Mouse (Mus musculus): ENCODE measurements around the gene Gm7029. TPM values are rescaled to one million over a fixed set of nuclear protein-coding genes. Genes with fewer than 3 reads are reported as not detected.

The Gm7029 gene
- total and polyA plus RNA-seq, 2 experiments from 2014 or later = not detected

DNA sequence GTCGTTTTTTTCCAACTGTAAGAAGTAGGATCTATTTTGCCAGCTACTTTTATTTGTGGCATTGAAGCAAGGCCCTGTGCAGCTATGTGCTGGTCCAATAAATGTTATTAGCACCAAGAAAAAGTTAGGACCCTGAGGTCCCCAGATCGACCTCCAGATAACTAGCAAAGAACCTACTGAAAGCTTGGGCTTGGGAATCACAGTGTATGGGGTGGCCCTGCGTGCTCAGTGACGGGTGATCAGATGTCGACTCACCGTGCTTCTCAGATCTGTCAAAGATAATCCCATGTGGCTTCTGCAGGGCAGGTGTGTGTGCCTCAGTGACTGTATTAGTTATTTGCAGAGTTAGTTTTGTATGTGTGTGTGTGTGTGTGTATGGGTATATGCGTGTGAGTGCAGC lies 47.7 kb downstream of the Gm7029 start:
- Histone ChIP-seq H3K4me3 (ENCODE audit: low read length) (no peak overlapping the region), H3K4me2 (ENCODE audit: low read depth, low read length) (no peak overlapping the region), H3K36me3 (ENCODE audit: insufficient read depth, low read length) (no peaks in the 10 kb centered on the region), H3K27ac (no peak overlapping the region), H3K9me3 (ENCODE audit: low read length) (no peaks in the 10 kb centered on the region), H3K27me3 (ENCODE audit: insufficient read depth, low read length) (no peaks in the 10 kb centered on the region), H3K4me1 (ENCODE audit: insufficient read depth, low read length) (0 out of 2 replicates have a peak, but pooled peaks cover 5% of the 10 kb centered on the region), H3K9ac (replicated peaks; ENCODE audit: low read length) (no peak overlapping the region)
- ATAC-seq (no peak), DNase-seq (ENCODE audit: low spot score) (no peak)
- TF ChIP-seq CTCF (IDR thresholded peaks at IDR 0.05; ENCODE audit: low read depth) = no peak
- 86% methylated on average over 7 of the region's 7 CpGs for WGBS

Small RNA genes within 50 kb of the gene (microRNA-seq; reads per million reads assigned to microRNA genes)
- 0 reads per million in 2 experiments for gene Gm27740

Other genes starting within 250 kb of the Gm7029 start
- 49.0 and 65.1 TPM in 2 replicates for gene Zfp414, start 244.7 kb upstream of the Gm7029 start, total RNA-seq (2014; rRNA removed)
- gene Zfp414, start 244.7 kb upstream of the Gm7029 start, polyA plus RNA-seq (2015; fragmentation: Nextera tagmentation; extraction: Ambion mirVana) = 70.9 and 73.8 TPM in 2 replicates
- gene Pram1, start 235.8 kb upstream of the Gm7029 start, total RNA-seq (2014; rRNA removed) = not detected in 2 replicates
- 0.30 TPM in 2 replicates for gene Pram1, start 235.8 kb upstream of the Gm7029 start, polyA plus RNA-seq (2015; fragmentation: Nextera tagmentation; extraction: Ambion mirVana)
- gene Hnrnpm, start 187.0 kb upstream of the Gm7029 start, total RNA-seq (2014; rRNA removed) = 49.2 and 55.7 TPM in 2 replicates
- 124 and 133 TPM in 2 replicates for gene Hnrnpm, start 187.0 kb upstream of the Gm7029 start, polyA plus RNA-seq (2015; fragmentation: Nextera tagmentation; extraction: Ambion mirVana)
- gene March2, start 155.2 kb upstream of the Gm7029 start, total RNA-seq (2014; rRNA removed) = 118 and 137 TPM in 2 replicates
- 73.8 and 77.1 TPM in 2 replicates for gene March2, start 155.2 kb upstream of the Gm7029 start, polyA plus RNA-seq (2015; fragmentation: Nextera tagmentation; extraction: Ambion mirVana)
- gene Rab11b, start 113.3 kb upstream of the Gm7029 start, total RNA-seq (2014; rRNA removed) = 123 and 163 TPM in 2 replicates
- gene Rab11b, start 113.3 kb upstream of the Gm7029 start, polyA plus RNA-seq (2015; fragmentation: Nextera tagmentation; extraction: Ambion mirVana) = 546 and 583 TPM in 2 replicates
- 24.0 and 24.7 TPM in 2 replicates for gene Angptl4, start 92.0 kb upstream of the Gm7029 start, total RNA-seq (2014; rRNA removed)
- gene Angptl4, start 92.0 kb upstream of the Gm7029 start, polyA plus RNA-seq (2015; fragmentation: Nextera tagmentation; extraction: Ambion mirVana) = 31.9 and 37.5 TPM in 2 replicates
- gene Kank3, start 63.3 kb upstream of the Gm7029 start, total RNA-seq (2014; rRNA removed) = 33.5 and 57.2 TPM in 2 replicates
- gene Kank3, start 63.3 kb upstream of the Gm7029 start, polyA plus RNA-seq (2015; fragmentation: Nextera tagmentation; extraction: Ambion mirVana) = 44.1 and 47.9 TPM in 2 replicates
- 117 and 293 TPM in 2 replicates for gene Rps28, start 49.3 kb upstream of the Gm7029 start, total RNA-seq (2014; rRNA removed)
- 609 and 617 TPM in 2 replicates for gene Rps28, start 49.3 kb upstream of the Gm7029 start, polyA plus RNA-seq (2015; fragmentation: Nextera tagmentation; extraction: Ambion mirVana)
- gene Ndufa7, start 49.3 kb upstream of the Gm7029 start, total RNA-seq (2014; rRNA removed) = 289 and 356 TPM in 2 replicates
- 562 and 577 TPM in 2 replicates for gene Ndufa7, start 49.3 kb upstream of the Gm7029 start, polyA plus RNA-seq (2015; fragmentation: Nextera tagmentation; extraction: Ambion mirVana)
- 25.1 and 26.0 TPM in 2 replicates for gene Cd320, start 30.7 kb upstream of the Gm7029 start, total RNA-seq (2014; rRNA removed)
- 55.7 and 58.6 TPM in 2 replicates for gene Cd320, start 30.7 kb upstream of the Gm7029 start, polyA plus RNA-seq (2015; fragmentation: Nextera tagmentation; extraction: Ambion mirVana)
- gene Kifc1, start 16.8 kb downstream of the Gm7029 start, total RNA-seq (2014; rRNA removed) = 5.8 and 9.9 TPM in 2 replicates
- gene Kifc1, start 16.8 kb downstream of the Gm7029 start, polyA plus RNA-seq (2015; fragmentation: Nextera tagmentation; extraction: Ambion mirVana) = 2.0 and 3.2 TPM in 2 replicates
- 1.3 TPM in 1 of 2 replicates, not detected in the other for gene Platr17, start 31.3 kb downstream of the Gm7029 start, total RNA-seq (2014; rRNA removed)
- gene Platr17, start 31.3 kb downstream of the Gm7029 start, polyA plus RNA-seq (2015; fragmentation: Nextera tagmentation; extraction: Ambion mirVana) = 0.88 and 1.2 TPM in 2 replicates
- gene Daxx, start 35.6 kb downstream of the Gm7029 start, total RNA-seq (2014; rRNA removed) = 52.1 and 58.4 TPM in 2 replicates
- 39.0 and 41.9 TPM in 2 replicates for gene Daxx, start 35.6 kb downstream of the Gm7029 start, polyA plus RNA-seq (2015; fragmentation: Nextera tagmentation; extraction: Ambion mirVana)
- 41.5 and 61.8 TPM in 2 replicates for gene Tapbp, start 42.1 kb downstream of the Gm7029 start, total RNA-seq (2014; rRNA removed)
- gene Tapbp, start 42.1 kb downstream of the Gm7029 start, polyA plus RNA-seq (2015; fragmentation: Nextera tagmentation; extraction: Ambion mirVana) = 39.1 and 40.2 TPM in 2 replicates
- gene Zbtb22, start 42.1 kb downstream of the Gm7029 start, total RNA-seq (2014; rRNA removed) = 58.5 TPM in 2 replicates
- 20.8 and 23.0 TPM in 2 replicates for gene Zbtb22, start 42.1 kb downstream of the Gm7029 start, polyA plus RNA-seq (2015; fragmentation: Nextera tagmentation; extraction: Ambion mirVana)
- 91.4 and 116 TPM in 2 replicates for gene Rgl2, start 55.7 kb downstream of the Gm7029 start, total RNA-seq (2014; rRNA removed)
- gene Rgl2, start 55.7 kb downstream of the Gm7029 start, polyA plus RNA-seq (2015; fragmentation: Nextera tagmentation; extraction: Ambion mirVana) = 36.1 and 36.8 TPM in 2 replicates
- gene Pfdn6, start 66.5 kb downstream of the Gm7029 start, total RNA-seq (2014; rRNA removed) = 25.2 and 43.1 TPM in 2 replicates
- gene Pfdn6, start 66.5 kb downstream of the Gm7029 start, polyA plus RNA-seq (2015; fragmentation: Nextera tagmentation; extraction: Ambion mirVana) = 168 and 195 TPM in 2 replicates
- 16.6 and 16.8 TPM in 2 replicates for gene Wdr46, start 66.8 kb downstream of the Gm7029 start, total RNA-seq (2014; rRNA removed)
- gene Wdr46, start 66.8 kb downstream of the Gm7029 start, polyA plus RNA-seq (2015; fragmentation: Nextera tagmentation; extraction: Ambion mirVana) = 16.7 and 17.9 TPM in 2 replicates
- gene B3galt4, start 77.7 kb downstream of the Gm7029 start, total RNA-seq (2014; rRNA removed) = 8.9 and 12.3 TPM in 2 replicates
- gene B3galt4, start 77.7 kb downstream of the Gm7029 start, polyA plus RNA-seq (2015; fragmentation: Nextera tagmentation; extraction: Ambion mirVana) = 10.7 and 11.6 TPM in 2 replicates
- gene Vps52, start 82.0 kb downstream of the Gm7029 start, total RNA-seq (2014; rRNA removed) = 55.6 and 57.4 TPM in 2 replicates
- 62.1 and 63.2 TPM in 2 replicates for gene Vps52, start 82.0 kb downstream of the Gm7029 start, polyA plus RNA-seq (2015; fragmentation: Nextera tagmentation; extraction: Ambion mirVana)
- 1,180 and 1,309 TPM in 2 replicates for gene Rps18, start 82.2 kb downstream of the Gm7029 start, total RNA-seq (2014; rRNA removed)
- 904 and 918 TPM in 2 replicates for gene Rps18, start 82.2 kb downstream of the Gm7029 start, polyA plus RNA-seq (2015; fragmentation: Nextera tagmentation; extraction: Ambion mirVana)
- gene H2-K1, start 126.5 kb downstream of the Gm7029 start, total RNA-seq (2014; rRNA removed) = 21.6 and 33.2 TPM in 2 replicates
- gene H2-K1, start 126.5 kb downstream of the Gm7029 start, polyA plus RNA-seq (2015; fragmentation: Nextera tagmentation; extraction: Ambion mirVana) = 23.9 and 26.2 TPM in 2 replicates
- gene Ring1, start 150.8 kb downstream of the Gm7029 start, total RNA-seq (2014; rRNA removed) = 19.1 and 22.1 TPM in 2 replicates
- 19.2 and 20.0 TPM in 2 replicates for gene Ring1, start 150.8 kb downstream of the Gm7029 start, polyA plus RNA-seq (2015; fragmentation: Nextera tagmentation; extraction: Ambion mirVana)
- gene H2-Ke6, start 154.2 kb downstream of the Gm7029 start, total RNA-seq (2014; rRNA removed) = 78.3 and 87.4 TPM in 2 replicates
- 74.9 and 78.9 TPM in 2 replicates for gene H2-Ke6, start 154.2 kb downstream of the Gm7029 start, polyA plus RNA-seq (2015; fragmentation: Nextera tagmentation; extraction: Ambion mirVana)
- 188 and 250 TPM in 2 replicates for gene Slc39a7, start 157.8 kb downstream of the Gm7029 start, total RNA-seq (2014; rRNA removed)
- gene Slc39a7, start 157.8 kb downstream of the Gm7029 start, polyA plus RNA-seq (2015; fragmentation: Nextera tagmentation; extraction: Ambion mirVana) = 148 and 150 TPM in 2 replicates
- gene Rxrb, start 158.0 kb downstream of the Gm7029 start, total RNA-seq (2014; rRNA removed) = 51.5 and 64.8 TPM in 2 replicates
- 48.7 and 49.2 TPM in 2 replicates for gene Rxrb, start 158.0 kb downstream of the Gm7029 start, polyA plus RNA-seq (2015; fragmentation: Nextera tagmentation; extraction: Ambion mirVana)
- 12.1 and 16.7 TPM in 2 replicates for gene Col11a2, start 165.6 kb downstream of the Gm7029 start, total RNA-seq (2014; rRNA removed)
- 5.4 TPM in 2 replicates for gene Col11a2, start 165.6 kb downstream of the Gm7029 start, polyA plus RNA-seq (2015; fragmentation: Nextera tagmentation; extraction: Ambion mirVana)
- gene H2-Oa, start 218.5 kb downstream of the Gm7029 start, total RNA-seq (2014; rRNA removed) = not detected in 2 replicates
- gene H2-Oa, start 218.5 kb downstream of the Gm7029 start, polyA plus RNA-seq (2015; fragmentation: Nextera tagmentation; extraction: Ambion mirVana) = 0.23 and 0.31 TPM in 2 replicates
- gene H2-DMa, start 245.7 kb downstream of the Gm7029 start, total RNA-seq (2014; rRNA removed) = 30.9 and 31.3 TPM in 2 replicates
- gene H2-DMa, start 245.7 kb downstream of the Gm7029 start, polyA plus RNA-seq (2015; fragmentation: Nextera tagmentation; extraction: Ambion mirVana) = 23.5 and 24.1 TPM in 2 replicates
- 180 and 195 TPM in 2 replicates for gene Brd2, start 248.8 kb downstream of the Gm7029 start, total RNA-seq (2014; rRNA removed)
- 101 and 108 TPM in 2 replicates for gene Brd2, start 248.8 kb downstream of the Gm7029 start, polyA plus RNA-seq (2015; fragmentation: Nextera tagmentation; extraction: Ambion mirVana)

Measured in hindbrain, postnatal 0 days (tissue).